Mouse (Mus musculus) liver, embryonic 12.5 days (tissue): ENCODE data around the gene Dnah2. TPM values are rescaled to one million over a fixed set of nuclear protein-coding genes. Genes with fewer than 3 reads are reported as not detected.

Source experiments
- ATAC-seq: fragments of 200-750 bp; cut with Nextera tagmentation; 2 replicates; pipeline ENCODE4 v1.8.0; 2017; ENCODE audit warnings: moderate number of reproducible peaks, mild to moderate bottlenecking, moderate library complexity
- H3K27ac ChIP-seq: fragments of 300-500 bp; sonication (generic); 2 replicates; pipeline ENCODE4 v1.5.1; 2016; ENCODE audit warnings: mild to moderate bottlenecking
- H3K27me3 ChIP-seq: fragments of 300-500 bp; sonication (generic); replicated peaks from 2 replicates; pipeline ENCODE4 v1.6.1; 2016; ENCODE audit warnings: mild to moderate bottlenecking, moderate library complexity
- H3K36me3 ChIP-seq: fragments of 300-500 bp; sonication (generic); 2 replicates; pipeline ENCODE4 v1.6.1; 2016; ENCODE audit warnings: mild to moderate bottlenecking, moderate library complexity
- H3K4me1 ChIP-seq: fragments of 300-500 bp; sonication (generic); 2 replicates; pipeline ENCODE4 v1.6.1; 2016
- H3K4me2 ChIP-seq: fragments of 300-500 bp; sonication (generic); 2 replicates; pipeline ENCODE4 v1.6.1; 2016; ENCODE audit warnings: mild to moderate bottlenecking, moderate library complexity
- H3K4me3 ChIP-seq: fragments of 300-500 bp; sonication (generic); 2 replicates; pipeline ENCODE4 v1.5.1; 2016; ENCODE audit warnings: mild to moderate bottlenecking, moderate library complexity
- H3K9ac ChIP-seq: fragments of 300-500 bp; sonication (generic); 2 replicates; pipeline ENCODE4 v1.6.1; 2016; ENCODE audit warnings: mild to moderate bottlenecking, moderate library complexity
- H3K9me3 ChIP-seq: fragments of 300-500 bp; sonication (generic); replicated peaks from 2 replicates; pipeline ENCODE4 v1.6.1; 2016; ENCODE audit warnings: mild to moderate bottlenecking, moderate library complexity
- WGBS: fragments of 180-500 bp; shearing (Covaris S2); methylation state at CpG from one replicate; pipeline ENCODE4 v1.1.7; 2016; ENCODE audit not compliant: insufficient replicate concordance; 5-methylcytosine and 5-hydroxymethylcytosine counted together
- polyA plus RNA-seq: library from polyadenylated mRNA; unstranded; fragments of >200 nt; fragmentation: Nextera tagmentation; extraction: Ambion mirVana; gene quantifications from 2 replicates; pipeline ENCODE4 v1.2.1, GENCODE M21; 2016

Gene Dnah2
- polyA plus RNA-seq, 1 experiment from 2014 or later, result 0.06 TPM

- WGBS, result under 1% methylated on average over 33 of the region's 33 CpGs
- peaks cover 44% of the 10 kb centered on the region for H3K36me3 ChIP-seq
- peak overlapping the region; percentile 72 for H3K4me3 ChIP-seq
- peak overlapping the region; percentile 94 for H3K27ac ChIP-seq
- H3K4me1 ChIP-seq, result peaks cover 54% of the 10 kb centered on the region
- peak overlapping the region; percentile 100 for H3K4me2 ChIP-seq
- peak; percentile 84 for ATAC-seq
- peak overlapping the region; percentile 82 for H3K9ac ChIP-seq
- no peaks in the 10 kb centered on the region for H3K27me3 ChIP-seq
- no peaks in the 10 kb centered on the region for H3K9me3 ChIP-seq
Observed at GRCm38 (mm10) chr11:69408541-69409377, 140.2 kb downstream of the Dnah2 start.

GRCm38 (mm10) chr11:69407724-69408004 lies 141.2 kb downstream of the Dnah2 start:
- H3K36me3 ChIP-seq, result peaks cover 55% of the 10 kb centered on the region
- WGBS, result 80% methylated on average over 4 of the region's 4 CpGs
- no peak for ATAC-seq

GRCm38 (mm10) chr11:69406867-69407723 lies 141.8 kb downstream of the Dnah2 start:
- no peak overlapping the region for H3K9ac ChIP-seq
- H3K27me3 ChIP-seq, result no peaks in the 10 kb centered on the region
- peaks cover 59% of the 10 kb centered on the region for H3K36me3 ChIP-seq
- no peak for ATAC-seq
- no peaks in the 10 kb centered on the region for H3K9me3 ChIP-seq
- H3K4me3 ChIP-seq, result no peak overlapping the region
- WGBS, result 83% methylated on average over 16 of the region's 16 CpGs
- H3K27ac ChIP-seq, result no peak overlapping the region
- 0 out of 2 replicates have a peak overlapping the region, but pooled peaks have one; percentile 1 for H3K4me2 ChIP-seq
- peaks cover 37% of the 10 kb centered on the region for H3K4me1 ChIP-seq

More at GRCm38 (mm10) chr11:69407724-69408004, 141.2 kb downstream of the Dnah2 start:
- Histone ChIP-seq H3K27ac (0 out of 2 replicates have a peak overlapping the region, but pooled peaks have one; percentile 94), H3K4me1 (peaks cover 43% of the 10 kb centered on the region), H3K9me3 (no peaks in the 10 kb centered on the region), H3K4me3 (peak overlapping the region; percentile 72), H3K9ac (peak overlapping the region; percentile 64), H3K4me2 (peak overlapping the region; percentile 100), H3K27me3 (no peaks in the 10 kb centered on the region)

GRCm38 (mm10) chr11:69406282-69406681 lies 142.6 kb downstream of the Dnah2 start:
- peaks cover 35% of the 10 kb centered on the region for H3K4me1 ChIP-seq
- no peak overlapping the region for H3K9ac ChIP-seq
- H3K4me3 ChIP-seq, result no peak overlapping the region
- no peak for ATAC-seq
- H3K4me2 ChIP-seq, result no peak overlapping the region
- 88% methylated on average over 19 of the region's 19 CpGs for WGBS
- H3K27me3 ChIP-seq, result no peaks in the 10 kb centered on the region
- no peaks in the 10 kb centered on the region for H3K9me3 ChIP-seq
- H3K36me3 ChIP-seq, result peaks cover 67% of the 10 kb centered on the region
- no peak overlapping the region for H3K27ac ChIP-seq

- Histone ChIP-seq H3K27ac (no peak overlapping the region), H3K4me1 (peaks cover 36% of the 10 kb centered on the region), H3K4me3 (no peak overlapping the region), H3K4me2 (no peak overlapping the region), H3K9me3 (no peaks in the 10 kb centered on the region), H3K9ac (no peak overlapping the region), H3K36me3 (peaks cover 74% of the 10 kb centered on the region), H3K27me3 (no peaks in the 10 kb centered on the region)
- WGBS, result 83% methylated on average over 24 of the region's 24 CpGs
- no peak for ATAC-seq
Observed at GRCm38 (mm10) chr11:69405397-69406200, 143.3 kb downstream of the Dnah2 start.

DNA sequence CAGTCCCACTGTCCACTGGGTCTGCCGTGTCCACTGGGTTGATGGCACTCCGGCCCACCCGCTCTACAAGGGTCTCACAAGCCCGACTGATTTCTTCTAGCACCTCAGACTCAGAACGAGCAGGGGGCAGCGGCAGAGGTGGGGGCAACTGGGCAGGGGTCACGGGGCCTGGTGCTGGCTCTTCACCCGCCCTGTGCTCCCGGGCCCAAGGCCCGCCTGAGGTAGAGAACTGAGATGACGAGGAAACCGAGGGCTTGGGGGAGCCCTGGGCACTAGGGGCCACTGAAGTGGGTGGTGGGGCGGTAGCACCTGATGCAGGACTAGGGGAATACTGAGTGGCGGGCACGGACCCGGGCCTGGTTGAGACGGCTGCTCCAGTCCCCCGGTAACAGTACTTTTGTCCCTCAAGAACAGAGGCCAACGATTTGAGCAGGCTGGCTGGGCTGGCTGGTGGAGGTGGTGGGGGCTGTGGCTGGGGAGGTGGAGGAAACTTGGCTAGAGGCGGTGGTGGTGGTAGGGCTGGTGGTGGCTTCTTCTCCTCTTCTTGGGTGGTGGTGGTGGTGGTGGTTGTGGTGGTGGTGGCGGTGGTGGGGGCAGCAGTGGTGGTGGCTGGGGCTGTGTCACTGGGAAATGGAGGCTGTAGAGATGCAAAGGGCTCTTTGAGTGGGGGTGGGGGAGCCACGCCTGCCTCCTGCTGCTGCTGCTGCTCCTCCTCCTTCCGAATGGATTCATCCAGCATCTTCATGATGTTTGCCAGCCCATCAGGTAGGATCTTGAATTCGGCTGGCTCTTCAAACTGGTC lies 144.1 kb downstream of the Dnah2 start:
- peaks cover 82% of the 10 kb centered on the region for H3K36me3 ChIP-seq
- peaks cover 5% of the 10 kb centered on the region; the same call in 1 of the 2 replicates for H3K27me3 ChIP-seq
- 88% methylated on average over 24 of the region's 24 CpGs for WGBS
- H3K9ac ChIP-seq, result no peak overlapping the region
- H3K4me3 ChIP-seq, result no peak overlapping the region
- peaks cover 38% of the 10 kb centered on the region for H3K4me1 ChIP-seq
- no peak for ATAC-seq
- H3K4me2 ChIP-seq, result no peak overlapping the region
- H3K9me3 ChIP-seq, result no peaks in the 10 kb centered on the region
- H3K27ac ChIP-seq, result no peak overlapping the region

GRCm38 (mm10) chr11:69403691-69404594 lies 145.0 kb downstream of the Dnah2 start:
- peaks cover 8% of the 10 kb centered on the region; the same call in 1 of the 2 replicates for H3K27me3 ChIP-seq
- 89% methylated on average over 37 of the region's 38 CpGs for WGBS
- peaks cover 88% of the 10 kb centered on the region for H3K36me3 ChIP-seq
- H3K4me2 ChIP-seq, result no peak overlapping the region
- H3K4me3 ChIP-seq, result no peak overlapping the region
- no peak overlapping the region for H3K27ac ChIP-seq
- ATAC-seq, result no peak
- H3K4me1 ChIP-seq, result peaks cover 36% of the 10 kb centered on the region
- H3K9me3 ChIP-seq, result no peaks in the 10 kb centered on the region
- no peak overlapping the region for H3K9ac ChIP-seq

- peaks cover 39% of the 10 kb centered on the region for H3K4me1 ChIP-seq
- H3K9ac ChIP-seq, result no peak overlapping the region
- H3K4me2 ChIP-seq, result no peak overlapping the region
- peaks cover 76% of the 10 kb centered on the region for H3K36me3 ChIP-seq
- H3K4me3 ChIP-seq, result no peak overlapping the region
- WGBS, result 76% methylated on average over 12 of the region's 12 CpGs
- ATAC-seq, result no peak
- no peak overlapping the region for H3K27ac ChIP-seq
- H3K9me3 ChIP-seq, result no peaks in the 10 kb centered on the region
- H3K27me3 ChIP-seq, result peaks cover 8% of the 10 kb centered on the region; the same call in 1 of the 2 replicates
Observed at GRCm38 (mm10) chr11:69401987-69402386, 146.9 kb downstream of the Dnah2 start.

- Histone ChIP-seq H3K4me2 (peak overlapping the region; percentile 36; the same call in 1 of the 2 replicates), H3K36me3 (peaks cover 68% of the 10 kb centered on the region), H3K4me1 (peaks cover 44% of the 10 kb centered on the region), H3K4me3 (no peak overlapping the region), H3K9me3 (no peaks in the 10 kb centered on the region), H3K27me3 (peaks cover 8% of the 10 kb centered on the region; the same call in 1 of the 2 replicates), H3K9ac (no peak overlapping the region), H3K27ac (no peak overlapping the region)
- 27% methylated on average over 22 of the region's 22 CpGs for WGBS
- ATAC-seq, result peak; percentile 72
Observed at GRCm38 (mm10) chr11:69401210-69401637, 147.7 kb downstream of the Dnah2 start.
